Mouse (Mus musculus) hindbrain, embryonic 13.5 days (tissue): ENCODE results near the gene Wif1. TPM values are rescaled to one million over a fixed set of nuclear protein-coding genes. Genes with fewer than 3 reads are reported as not detected.

Experiments used
- polyA plus RNA-seq: library from polyadenylated mRNA; unstranded; fragments of >200 nt; fragmentation: Nextera tagmentation; extraction: Ambion mirVana; gene quantifications from 2 replicates; pipeline ENCODE4 v1.2.1, GENCODE M21; 2015

The Wif1 gene
- polyA plus RNA-seq, 1 experiment from 2014 or later: 10.7 TPM

Other genes starting within 250 kb of the Wif1 start
- gene Msrb3, start 134.9 kb upstream of the Wif1 start, polyA plus RNA-seq: 2.3 and 2.6 TPM in 2 replicates
- gene Lemd3, start 54.6 kb upstream of the Wif1 start, polyA plus RNA-seq: 3.2 and 3.6 TPM in 2 replicates